Mouse (Mus musculus) frontal cortex, postnatal 25 days (tissue): ENCODE measurements around the gene Mfap2.

Experiments
- DNase-seq, 2 experiments: peaks; one replicate each; pipeline ENCODE4 v3.0.0; 2022; ENCODE audit warnings: low spot score in 2 of 2

Mfap2 gene

GRCm38 (mm10) chr4:140987476-140987875, 22.7 kb upstream of the Mfap2 start:
- DNase-seq = no peak

GRCm38 (mm10) chr4:140988706-140989290, 21.4 kb upstream of the Mfap2 start:
- no peak for DNase-seq

GRCm38 (mm10) chr4:140989447-140989846, 20.8 kb upstream of the Mfap2 start:
- no peak for DNase-seq

GRCm38 (mm10) chr4:140992215-140992614, 18.0 kb upstream of the Mfap2 start:
- DNase-seq = no peak

GRCm38 (mm10) chr4:140993846-140994245, 16.4 kb upstream of the Mfap2 start:
- no peak for DNase-seq

- DNase-seq = no peak
Measured at GRCm38 (mm10) chr4:140995811-140996210, 14.4 kb upstream of the Mfap2 start.

- DNase-seq = no peak
Measured at GRCm38 (mm10) chr4:140996812-140997211, 13.4 kb upstream of the Mfap2 start.

- DNase-seq = no peak
Measured at GRCm38 (mm10) chr4:141005983-141006382, 4.2 kb upstream of the Mfap2 start.

- no peak for DNase-seq
Measured at GRCm38 (mm10) chr4:141008028-141008427, 2.2 kb upstream of the Mfap2 start.

- no peak for DNase-seq
Measured at GRCm38 (mm10) chr4:141010526-141010925, 308 bp downstream of the Mfap2 start.

- DNase-seq = no peak
Measured at GRCm38 (mm10) chr4:141010941-141011429, 767 bp downstream of the Mfap2 start.

GRCm38 (mm10) chr4:141011556-141012328, 1.5 kb downstream of the Mfap2 start:
- no peak for DNase-seq

GRCm38 (mm10) chr4:141012558-141012957, 2.3 kb downstream of the Mfap2 start:
- DNase-seq = no peak

GRCm38 (mm10) chr4:141014114-141014513, 3.9 kb downstream of the Mfap2 start:
- no peak for DNase-seq

- DNase-seq = no peak
Measured at GRCm38 (mm10) chr4:141014856-141015255, 4.6 kb downstream of the Mfap2 start.

- DNase-seq = no peak
Measured at GRCm38 (mm10) chr4:141015356-141015755, 5.1 kb downstream of the Mfap2 start.

GRCm38 (mm10) chr4:141016311-141016710, 6.1 kb downstream of the Mfap2 start:
- no peak for DNase-seq

- no peak for DNase-seq
Measured at GRCm38 (mm10) chr4:141017657-141018436, 7.6 kb downstream of the Mfap2 start.

- no peak for DNase-seq
Measured at GRCm38 (mm10) chr4:141020220-141020619, 10.0 kb downstream of the Mfap2 start.

GRCm38 (mm10) chr4:141020811-141021613, 10.8 kb downstream of the Mfap2 start:
- no peak for DNase-seq

GRCm38 (mm10) chr4:141021614-141021929, 11.4 kb downstream of the Mfap2 start:
- no peak for DNase-seq

- DNase-seq = no peak
Measured at GRCm38 (mm10) chr4:141024052-141024451, 13.8 kb downstream of the Mfap2 start.
